Mouse (Mus musculus) G1E-ER4 (cell line): Measurements from ENCODE around the gene Aurkb. TPM values are rescaled to one million over a fixed set of nuclear protein-coding genes. Genes with fewer than 3 reads are reported as not detected.

Source experiments
- GATA1 ChIP-seq: IDR thresholded peaks from one replicate; pipeline ENCODE4 v1.8.0; 2012; ENCODE audit warnings: low read length, inconsistent platforms
- polyA plus RNA-seq: library from polyadenylated mRNA; stranded (reverse); fragments of >175 nt; gene quantifications from 2 replicates; pipeline ENCODE4 v1.2.3, GENCODE M21; 2012

The Aurkb gene
- polyA plus RNA-seq, 1 experiment = 345 TPM

- no peak for TF ChIP-seq GATA1
Observed at GRCm38 (mm10) chr11:69034585-69034984, 10.9 kb upstream of the Aurkb start.

GRCm38 (mm10) chr11:69035411-69035810 lies 10.0 kb upstream of the Aurkb start:
- TF ChIP-seq GATA1 = no peak

- no peak for TF ChIP-seq GATA1
Observed at GRCm38 (mm10) chr11:69035849-69036248, 9.6 kb upstream of the Aurkb start.

- no peak for TF ChIP-seq GATA1
Observed at GRCm38 (mm10) chr11:69036486-69037230, 8.8 kb upstream of the Aurkb start.

- TF ChIP-seq GATA1 = no peak
Observed at GRCm38 (mm10) chr11:69037231-69038061, 8.0 kb upstream of the Aurkb start.

- no peak for TF ChIP-seq GATA1
Observed at GRCm38 (mm10) chr11:69038173-69038572, 7.3 kb upstream of the Aurkb start.

GRCm38 (mm10) chr11:69046395-69046774 lies 938 bp downstream of the Aurkb start:
- no peak for TF ChIP-seq GATA1

- TF ChIP-seq GATA1 = no peak
Observed at GRCm38 (mm10) chr11:69047592-69047991, 2.1 kb downstream of the Aurkb start.

GRCm38 (mm10) chr11:69048151-69048550 lies 2.7 kb downstream of the Aurkb start:
- TF ChIP-seq GATA1 = no peak

GRCm38 (mm10) chr11:69050748-69051147 lies 5.3 kb downstream of the Aurkb start:
- TF ChIP-seq GATA1 = no peak

GRCm38 (mm10) chr11:69051771-69052170 lies 6.3 kb downstream of the Aurkb start:
- TF ChIP-seq GATA1 = no peak

GRCm38 (mm10) chr11:69052824-69053421 lies 7.5 kb downstream of the Aurkb start:
- no peak for TF ChIP-seq GATA1

GRCm38 (mm10) chr11:69053848-69054247 lies 8.4 kb downstream of the Aurkb start:
- no peak for TF ChIP-seq GATA1

- no peak for TF ChIP-seq GATA1
Observed at GRCm38 (mm10) chr11:69058265-69058664, 12.8 kb downstream of the Aurkb start.

GRCm38 (mm10) chr11:69058729-69059356 lies 13.4 kb downstream of the Aurkb start:
- no peak for TF ChIP-seq GATA1
